In the genomic region with DNA sequence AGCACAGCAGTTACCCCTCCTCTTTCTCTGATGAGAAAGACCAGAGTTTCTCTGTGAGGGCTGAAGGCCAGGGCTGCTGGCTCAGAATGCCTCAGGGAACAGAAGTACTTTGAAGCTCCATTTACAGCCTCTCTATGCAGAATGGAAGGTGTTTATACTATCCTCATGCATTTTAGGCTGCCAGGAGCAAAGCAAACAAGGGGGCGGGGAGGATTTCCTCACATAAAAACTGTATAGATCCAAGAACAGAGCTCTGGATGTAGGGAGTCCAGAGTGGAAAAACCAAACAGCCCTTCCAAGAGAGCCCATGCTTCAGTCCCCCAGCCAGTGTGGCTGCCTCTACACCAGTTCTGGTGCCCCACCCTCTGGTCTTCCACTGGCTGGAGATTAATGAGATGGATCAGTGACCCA, we compare ENCODE assay signal across 11 mouse cellular contexts.
A peak's percentile ranks its signal among the peaks of the same experiment; 100 is the strongest.
DNase-seq lines count a peak whose midpoint lies in the region; ATAC-seq lines count a peak whose summit lies in the region.
"Had no signal": no experiment of that assay in that cellular context is flagged by ENCODE, and none has a peak within 500 bp of the region (broad histone marks: within the 10 kb centered on the region; RNA-seq: fewer than 3 reads in every experiment).

No protein-coding gene starts in this region.

- H3K4me3 ChIP-seq in intestine, embryonic 16.5 days (ENCODE audit: low read length) = no peak overlapping the region
- H3K4me3 ChIP-seq: erythroblast, embryonic 14.5 days; heart, embryonic 10.5 days; layer of hippocampus, adult 2 months had no signal

- no peaks in the 10 kb centered on the region for H3K4me1 ChIP-seq in intestine, embryonic 16.5 days (ENCODE audit: control insufficient read depth, insufficient read depth, low read length)

- H3K27me3 ChIP-seq in intestine, embryonic 16.5 days (replicated peaks; ENCODE audit: control insufficient read depth, insufficient read depth, low read length) = no peaks in the 10 kb centered on the region

- 26% methylated on average over 1 of the region's 1 CpGs for WGBS in intestine, embryonic 16.5 days

- no peak for DNase-seq in frontal cortex, postnatal 10 days (ENCODE audit: low spot score in 2 of 2)
- peak; percentile 2 for DNase-seq in ovary, postnatal 10 days (ENCODE audit: low spot score)
- DNase-seq in ovary, postnatal 14 days (ENCODE audit: low spot score) = no peak
- no peak for DNase-seq in layer of hippocampus, postnatal 10 days (ENCODE audit: low spot score in 2 of 2)
- DNase-seq in thymus, postnatal 25 days = no peak
- no peak for DNase-seq in gastrocnemius, postnatal 25 days

- H3K4me2 ChIP-seq in intestine, embryonic 16.5 days (ENCODE audit: low read depth, low read length) = no peak overlapping the region

- H3K27ac ChIP-seq in intestine, embryonic 16.5 days (ENCODE audit: low read length) = peak overlapping the region; percentile 36
- H3K27ac ChIP-seq: heart, embryonic 10.5 days; layer of hippocampus, adult 2 months had no signal

- no peaks in the 10 kb centered on the region for H3K9me3 ChIP-seq in intestine, embryonic 16.5 days (ENCODE audit: control insufficient read depth, low read length)
- H3K9me3 ChIP-seq: heart, embryonic 10.5 days had no signal

- peak; percentile 44; the same call in 1 of the 2 replicates for ATAC-seq in frontal cortex, adult (ENCODE audit: low TSS enrichment)
- ATAC-seq in intestine, embryonic 16.5 days = peak; percentile 88

- no peaks in the 10 kb centered on the region for H3K36me3 ChIP-seq in intestine, embryonic 16.5 days (ENCODE audit: control insufficient read depth, insufficient read depth, low read length)
- H3K36me3 ChIP-seq: heart, embryonic 10.5 days had no signal

- no peak overlapping the region for H3K9ac ChIP-seq in intestine, embryonic 16.5 days (ENCODE audit: low read depth, low read length)
